Mouse (Mus musculus): Measurements from ENCODE around the gene Ankrd9.

- TF ChIP-seq POLR2A (IDR thresholded peaks at IDR 0.05; ENCODE audit: low read depth, low read length) (no peak), CTCF (IDR thresholded peaks at IDR 0.05; ENCODE audit: extremely low read depth, insufficient read length, insufficient replicate concordance, low read depth, low read length) (no peak)
Observed at GRCm38 (mm10) chr12:111006339-111006738, 27.5 kb upstream of the Ankrd9 start.

All from small intestine, adult 2 months (tissue).